Mouse (Mus musculus) gonadal fat pad, adult 2 months (tissue): ENCODE measurements at regions not wholly inside any gene's neighbourhood (a gene's known extent, or its start where the extent isn't known, plus 50 kb on each side); places are given as distances from the start of the nearest gene placed in this dataset.
"Not testable (repeated sequence)": the region's sequence is repeated elsewhere in the genome, so short reads cannot be mapped to it uniquely, and the experiment has no call there.

Experiments used
- DNase-seq: peaks from one replicate; pipeline ENCODE4 v3.0.0-alpha.2; 2012; ENCODE audit warnings: low read depth

DNA sequence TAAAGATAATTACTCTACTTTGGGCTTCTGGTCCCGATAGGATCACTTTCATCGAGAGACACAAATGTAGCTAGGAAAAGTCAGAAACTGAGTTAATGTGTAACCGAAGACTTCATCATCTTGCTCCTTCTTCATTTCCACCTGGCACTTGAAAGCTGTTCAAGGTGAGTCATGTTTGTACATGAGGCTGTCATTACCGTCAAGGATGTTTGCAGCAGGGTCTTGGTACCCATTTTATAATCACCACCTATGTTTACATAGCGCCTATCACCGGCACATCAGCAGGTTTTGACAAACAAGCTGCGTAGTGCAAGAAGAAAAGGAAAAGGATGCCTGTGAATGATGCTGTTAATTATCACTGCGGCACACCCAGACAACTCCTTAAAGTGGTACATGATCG lies 377.0 kb upstream of the Zfp703 start:
- DNase-seq = no peak

DNA sequence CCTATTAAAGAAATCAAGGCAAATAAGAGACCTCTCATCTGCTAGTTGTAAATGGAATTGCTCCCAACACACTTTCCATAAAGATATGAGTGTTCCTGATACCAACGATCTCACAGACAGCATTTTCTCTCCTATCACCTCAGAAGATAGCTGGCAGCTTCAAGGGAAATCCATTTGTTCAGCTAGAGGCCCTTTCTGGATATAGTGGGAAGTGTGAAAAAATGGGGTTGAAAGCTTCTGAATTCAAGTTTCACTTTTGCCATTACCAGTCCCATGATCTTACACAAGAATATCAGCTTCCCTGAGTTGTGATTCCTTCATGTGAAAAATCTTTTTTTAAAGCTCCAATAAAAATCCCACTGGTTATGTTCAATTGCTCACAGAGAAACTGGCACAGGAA lies 369.1 kb upstream of the Zfp703 start:
- no peak for DNase-seq

GRCm38 (mm10) chr8:26608588-26608987 lies 368.5 kb upstream of the Zfp703 start:
- DNase-seq = no peak

DNA sequence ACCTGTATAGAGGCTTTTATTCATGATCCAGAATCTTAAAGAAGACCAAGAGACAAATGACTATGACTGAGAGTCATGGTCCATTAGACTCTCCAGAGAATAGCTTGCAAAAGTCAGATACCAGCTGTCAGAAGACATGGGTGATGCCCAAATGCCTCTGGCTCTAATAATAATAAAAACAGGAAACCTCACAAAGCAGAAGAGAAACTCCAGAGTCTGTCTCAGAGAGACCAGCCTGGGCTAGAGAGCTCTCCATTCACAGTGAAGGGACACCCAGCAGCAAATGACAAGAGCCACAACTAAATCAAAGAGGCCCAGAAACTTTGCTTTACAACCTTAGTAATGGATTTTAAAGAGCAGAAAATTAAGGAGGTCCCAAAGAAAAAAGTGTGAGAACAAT lies 365.0 kb upstream of the Zfp703 start:
- no peak for DNase-seq

DNA sequence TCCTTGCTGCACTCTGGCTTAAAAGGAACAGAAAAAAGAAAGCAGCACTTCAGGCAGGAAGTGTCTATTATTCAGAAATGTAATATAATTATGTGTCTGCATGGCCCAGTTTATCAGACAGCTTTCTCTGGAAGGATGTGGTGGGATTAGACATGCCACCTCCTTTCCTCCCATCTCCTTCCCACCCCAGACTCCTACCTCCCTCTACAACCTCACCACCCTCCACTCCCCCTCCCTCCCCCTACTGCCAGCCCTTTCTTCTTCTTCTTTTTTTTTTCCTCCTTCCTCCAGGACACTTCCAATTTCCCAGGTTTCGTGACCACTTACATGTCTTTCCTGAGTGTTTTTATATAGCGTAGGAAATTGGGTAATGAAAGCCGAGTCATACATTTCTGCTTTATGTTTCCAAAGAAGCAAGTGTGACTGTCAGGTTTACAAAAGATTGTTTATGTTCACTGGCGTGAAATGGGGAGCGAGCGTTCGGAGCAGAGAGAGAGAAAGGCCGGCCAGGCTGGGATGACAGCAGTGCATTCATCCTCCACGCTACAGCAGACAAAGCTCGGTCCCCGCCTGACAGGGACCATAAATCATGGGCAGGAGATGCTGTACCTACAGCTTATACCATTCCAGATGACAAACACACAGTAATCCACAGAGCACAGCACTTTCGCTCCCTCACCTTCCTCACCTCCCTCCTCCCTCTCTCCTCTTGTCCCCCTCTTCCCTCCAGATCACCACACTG lies 354.6 kb upstream of the Zfp703 start:
- no peak for DNase-seq

DNA sequence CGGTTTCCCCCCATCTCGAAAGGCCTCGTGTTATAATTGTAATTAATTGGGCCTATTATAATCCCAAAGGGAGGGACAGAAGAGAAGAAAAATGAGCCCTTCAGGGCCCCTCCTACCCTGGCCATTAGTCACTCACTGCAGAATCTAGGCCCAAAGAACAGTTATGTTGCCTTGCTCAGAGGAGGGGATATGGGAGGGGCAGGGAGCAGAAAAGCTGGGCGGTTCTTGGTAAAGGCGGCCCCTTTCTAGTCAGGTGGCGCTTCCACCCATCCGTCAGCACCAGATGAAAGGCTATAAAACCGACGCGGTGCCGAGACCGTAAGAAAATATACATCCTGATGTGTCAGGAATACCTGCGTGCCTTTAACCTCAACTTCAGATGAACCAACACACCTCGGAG lies 350.9 kb upstream of the Zfp703 start:
- no peak for DNase-seq

DNA sequence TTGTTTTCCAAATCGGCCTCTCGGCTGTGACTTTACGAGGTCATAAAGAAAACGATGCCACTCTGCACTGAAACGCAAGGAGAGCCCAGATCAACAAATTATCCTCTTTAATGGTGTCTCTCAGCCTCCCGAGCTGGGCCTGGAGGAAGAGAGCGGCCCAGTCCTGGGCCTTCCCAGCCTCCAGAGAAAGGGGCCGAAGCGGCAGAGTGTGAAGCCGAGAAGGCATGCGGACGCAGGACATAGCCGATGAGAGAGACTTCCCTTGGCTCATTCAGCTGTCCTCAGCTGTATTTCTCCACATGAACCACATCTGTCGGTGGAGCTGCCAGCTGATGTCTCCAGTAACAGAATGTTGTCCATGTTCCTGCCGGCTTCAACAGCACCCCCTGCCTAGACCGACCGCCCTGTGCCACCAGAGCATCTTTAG lies 350.5 kb upstream of the Zfp703 start:
- DNase-seq = no peak

- no peak for DNase-seq
These were observed 349.8 kb upstream of the Zfp703 start for GRCm38 (mm10) chr8:26627191-26627891.

DNA sequence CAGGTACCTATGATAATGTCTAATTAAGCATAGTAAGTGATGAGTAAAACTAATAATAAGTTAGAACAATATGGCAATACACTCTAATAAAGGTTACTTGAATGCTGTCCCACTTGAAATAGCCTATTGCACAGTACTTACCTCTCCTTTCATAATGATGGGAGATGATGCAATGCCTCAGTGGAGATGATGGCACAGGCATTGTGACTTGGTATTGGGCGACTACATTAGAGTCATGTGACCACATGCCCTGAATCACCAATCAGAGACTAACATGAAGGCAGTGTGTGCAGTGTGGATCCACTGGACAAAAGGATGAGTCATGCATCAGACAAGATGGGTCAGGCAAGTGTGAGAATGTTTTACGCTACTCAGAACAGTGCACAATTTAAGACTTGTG lies 346.6 kb upstream of the Zfp703 start:
- DNase-seq = no peak

- no peak for DNase-seq
These were observed 341.4 kb upstream of the Zfp703 start for GRCm38 (mm10) chr8:26635701-26636100.

DNA sequence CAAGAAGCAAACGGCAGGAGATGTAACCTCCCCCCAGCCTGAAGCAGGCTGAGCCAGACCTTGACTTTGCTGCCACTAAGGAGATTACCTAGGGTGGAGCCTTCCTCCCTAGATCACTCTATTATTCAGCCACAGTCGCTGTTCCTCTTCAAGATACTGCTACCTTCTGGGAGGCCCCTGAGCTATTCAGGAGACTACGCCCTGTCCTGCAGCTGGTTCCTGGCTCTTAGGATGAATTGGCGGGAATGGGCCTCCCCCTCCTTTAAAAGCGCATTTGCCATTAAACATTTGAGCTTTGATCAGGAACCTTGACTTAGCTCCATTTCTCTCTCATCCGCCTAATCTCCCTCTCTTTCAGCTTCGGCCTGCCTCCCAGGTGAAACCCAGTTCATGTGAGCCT lies 331.8 kb upstream of the Zfp703 start:
- not testable (repeated sequence) for DNase-seq

DNA sequence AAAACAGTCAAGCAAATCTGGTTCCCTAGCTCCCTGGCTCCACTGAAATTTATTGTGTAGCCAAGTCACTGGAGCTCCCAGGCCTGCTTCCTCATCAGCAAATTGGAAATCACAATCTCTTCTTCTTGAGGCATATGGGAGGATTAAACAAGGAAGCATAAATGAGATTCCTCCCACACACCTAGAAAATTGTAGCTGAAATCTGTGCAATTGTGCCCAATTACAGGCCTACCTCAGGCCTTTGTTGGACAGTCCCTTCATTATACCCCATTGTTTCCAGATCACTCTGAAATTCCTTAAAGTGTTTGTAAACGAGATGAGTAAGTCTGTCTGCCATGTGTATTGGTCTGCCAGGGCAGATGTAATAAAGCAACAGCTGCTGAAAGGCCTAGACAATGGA lies 326.8 kb upstream of the Zfp703 start:
- DNase-seq = no peak

DNA sequence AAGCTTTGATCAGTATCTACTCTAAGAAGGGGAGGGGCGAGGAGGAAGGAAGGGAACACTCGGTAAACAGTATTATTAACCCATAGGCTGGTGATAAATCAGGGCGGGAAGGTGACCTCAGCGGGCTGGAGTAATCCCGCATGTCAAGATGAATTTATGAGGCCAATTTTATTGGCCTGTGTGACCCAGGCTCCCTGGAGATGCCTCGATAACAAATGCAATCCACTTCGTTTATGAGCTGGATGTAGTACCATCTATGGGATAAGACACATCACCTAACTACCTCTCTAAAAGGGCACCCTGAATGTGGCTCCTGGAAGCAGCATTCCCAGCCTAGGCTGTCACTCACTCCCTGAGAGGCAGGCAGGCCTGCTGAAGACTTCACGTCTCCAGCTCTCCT lies 321.2 kb upstream of the Zfp703 start:
- no peak for DNase-seq

- DNase-seq = no peak
These were observed 320.6 kb upstream of the Zfp703 start for GRCm38 (mm10) chr8:26656310-26657075.

- no peak for DNase-seq
These were observed 317.7 kb upstream of the Zfp703 start for GRCm38 (mm10) chr8:26659381-26659780.

DNA sequence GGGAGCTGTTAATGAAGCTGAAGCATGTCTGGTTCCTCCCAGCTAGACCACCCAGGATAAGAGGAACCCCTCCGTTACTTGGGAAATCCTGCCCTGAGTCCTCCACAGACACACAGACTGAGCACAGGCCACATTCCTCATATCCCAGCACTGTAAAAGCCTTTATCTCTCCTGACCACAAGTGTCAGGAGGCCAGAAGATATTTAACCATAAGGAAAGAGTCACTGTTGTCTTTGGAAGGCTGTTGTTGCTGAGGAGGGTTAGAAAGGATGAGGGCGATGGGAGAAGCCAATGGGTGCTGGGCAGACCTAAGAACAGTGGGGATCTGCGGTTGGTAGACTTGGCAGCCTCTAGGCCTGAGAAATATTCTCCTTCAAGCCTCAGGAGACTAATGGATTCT lies 307.6 kb upstream of the Zfp703 start:
- no peak for DNase-seq

DNA sequence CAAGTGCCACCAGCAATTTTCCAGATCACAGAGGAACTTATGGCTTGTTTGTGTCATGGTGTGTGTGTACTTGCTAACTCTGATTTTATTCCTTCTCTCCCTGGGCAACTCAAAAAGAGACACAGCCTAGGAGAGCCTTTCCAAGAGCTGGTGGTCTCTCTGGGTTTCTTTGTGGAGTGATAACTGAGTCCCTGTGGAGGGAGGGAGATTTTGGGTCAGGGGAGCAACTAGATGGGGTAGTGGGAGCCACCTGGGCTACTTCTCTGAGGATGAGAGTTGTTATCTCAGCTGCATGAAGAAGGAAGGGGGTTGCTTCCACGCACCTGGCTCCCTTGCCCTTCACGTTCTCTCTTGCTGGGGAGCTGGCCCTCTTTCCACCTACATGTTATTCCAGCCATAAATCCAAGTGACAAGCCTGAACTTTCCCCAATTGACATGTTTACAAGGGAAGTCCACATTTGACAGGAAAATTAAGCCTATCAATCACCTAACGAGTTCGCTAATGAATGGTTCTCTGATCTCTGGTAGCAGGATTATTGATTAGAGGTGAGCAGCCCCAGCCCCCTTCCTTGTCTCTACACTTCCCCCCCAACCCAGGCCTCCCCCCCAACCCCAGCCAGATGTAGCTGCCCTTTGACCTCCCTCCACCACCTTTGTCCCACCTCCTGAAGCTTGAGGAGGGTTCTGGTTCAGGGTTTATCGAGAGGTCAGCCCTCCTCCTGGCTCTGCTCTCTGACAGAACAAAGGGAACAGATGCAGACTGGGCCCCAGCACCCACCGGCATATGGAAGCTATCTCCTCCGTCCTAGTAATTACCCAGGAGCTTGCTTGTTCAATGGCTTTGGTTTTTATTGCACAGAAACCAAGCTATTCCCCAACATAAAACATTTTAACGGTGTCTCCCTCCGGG lies 304.4 kb upstream of the Zfp703 start:
- DNase-seq = no peak

GRCm38 (mm10) chr8:26677584-26678138 lies 299.5 kb upstream of the Zfp703 start:
- no peak for DNase-seq

DNA sequence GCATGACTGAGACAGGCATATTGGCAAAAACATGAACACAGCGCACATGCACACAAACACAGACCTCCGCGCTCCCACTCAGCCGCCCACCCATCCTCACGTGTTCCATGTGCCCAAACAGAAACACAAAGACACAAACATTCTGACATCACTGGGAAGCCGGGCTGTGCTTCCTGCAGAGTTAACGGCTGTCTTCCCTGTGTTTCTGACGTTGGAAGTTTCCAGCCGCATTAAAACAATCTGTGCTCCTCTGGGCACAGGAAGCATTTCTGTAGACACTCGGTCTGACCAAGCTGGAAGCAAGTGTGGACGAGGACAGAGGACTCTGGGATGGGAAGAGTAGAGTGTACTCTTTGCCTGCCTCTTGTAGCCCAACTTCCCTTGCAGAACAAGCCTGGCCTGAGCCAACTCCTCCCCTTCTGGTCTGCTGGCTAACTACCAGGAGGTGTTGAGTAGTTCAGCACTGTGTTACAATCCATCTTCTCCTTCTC lies 296.2 kb upstream of the Zfp703 start:
- no peak for DNase-seq

DNA sequence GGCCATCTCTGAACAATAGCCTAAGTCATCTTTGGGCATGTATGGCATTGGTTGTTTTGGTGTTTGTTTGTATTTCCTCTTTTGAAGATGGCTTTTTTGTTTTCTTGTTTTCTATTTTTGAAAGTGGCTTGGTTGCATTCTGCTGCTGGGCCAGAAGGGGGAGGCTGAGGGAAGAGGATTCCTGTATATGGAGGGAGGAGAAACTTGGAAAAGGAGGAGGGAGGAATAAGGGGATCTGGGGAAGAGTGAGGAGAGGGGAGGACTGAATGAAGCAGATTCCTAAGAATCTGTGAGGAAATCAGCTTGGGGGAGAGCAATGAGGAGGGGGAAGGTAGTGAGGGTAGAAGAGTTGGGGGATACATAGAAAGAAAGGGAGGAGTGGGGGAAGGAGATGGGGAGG lies 290.0 kb upstream of the Zfp703 start:
- no peak for DNase-seq

DNA sequence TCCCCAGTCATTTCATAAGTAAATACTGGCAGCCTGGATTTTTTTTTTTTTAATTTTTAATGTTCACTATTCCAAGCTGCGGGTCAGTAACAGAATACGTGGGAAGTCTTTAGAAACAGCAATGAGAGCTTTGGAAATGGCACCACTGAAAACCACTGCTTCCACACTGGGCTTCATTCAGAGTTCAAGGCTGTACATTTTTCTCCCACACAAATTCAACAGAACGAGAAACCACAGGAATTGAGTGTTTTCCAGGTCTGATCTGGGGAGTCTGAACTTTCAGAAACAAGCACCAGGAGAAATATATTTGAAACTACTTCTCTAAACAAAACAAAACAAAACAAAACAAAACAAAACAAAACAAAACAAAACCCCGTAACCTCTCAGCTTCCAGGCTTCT lies 289.1 kb upstream of the Zfp703 start:
- no peak for DNase-seq
